Mouse (Mus musculus): ENCODE data around the gene Olfr372. TPM values are rescaled to one million over a fixed set of nuclear protein-coding genes. Genes with fewer than 3 reads are reported as not detected.

Gene Olfr372
- total RNA-seq, 2 experiments from 2014 or later, result not detected

DNA sequence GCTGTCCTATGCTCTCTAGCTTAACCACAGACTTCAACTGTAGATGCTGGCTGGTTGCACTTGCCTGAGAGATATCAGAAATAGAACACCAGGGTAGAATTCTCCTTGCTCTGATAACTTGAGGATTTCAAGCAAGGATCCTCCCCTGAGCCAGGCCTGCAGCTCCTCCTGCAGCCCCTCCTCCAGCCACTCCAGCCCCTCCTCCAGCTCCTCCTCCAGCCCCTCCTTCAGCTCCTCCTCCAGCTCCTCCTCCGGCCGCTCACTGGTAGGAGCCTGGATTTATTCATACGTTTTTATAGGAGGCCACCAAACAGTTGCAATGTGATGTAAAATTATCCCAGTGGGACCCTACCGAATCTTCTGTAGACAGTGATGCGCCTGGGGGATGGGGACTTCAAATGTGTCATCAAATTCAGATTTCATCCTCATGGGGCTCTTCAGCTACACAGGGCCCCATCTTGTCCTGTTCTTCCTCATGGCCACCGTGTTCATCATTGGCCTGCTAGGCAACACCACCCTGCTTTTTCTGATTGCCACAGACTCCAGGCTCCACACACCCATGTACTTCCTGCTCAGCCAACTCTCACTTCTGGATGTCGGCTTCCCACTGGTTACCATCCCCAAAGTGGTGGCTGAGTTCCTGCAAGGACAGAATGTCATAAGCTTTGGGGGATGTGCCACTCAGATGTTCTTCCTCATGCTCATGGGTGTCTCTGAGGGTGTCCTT, 58.5 kb downstream of the Olfr372 start:
- peak; percentile 56 to 59 for DNase-seq

DNA sequence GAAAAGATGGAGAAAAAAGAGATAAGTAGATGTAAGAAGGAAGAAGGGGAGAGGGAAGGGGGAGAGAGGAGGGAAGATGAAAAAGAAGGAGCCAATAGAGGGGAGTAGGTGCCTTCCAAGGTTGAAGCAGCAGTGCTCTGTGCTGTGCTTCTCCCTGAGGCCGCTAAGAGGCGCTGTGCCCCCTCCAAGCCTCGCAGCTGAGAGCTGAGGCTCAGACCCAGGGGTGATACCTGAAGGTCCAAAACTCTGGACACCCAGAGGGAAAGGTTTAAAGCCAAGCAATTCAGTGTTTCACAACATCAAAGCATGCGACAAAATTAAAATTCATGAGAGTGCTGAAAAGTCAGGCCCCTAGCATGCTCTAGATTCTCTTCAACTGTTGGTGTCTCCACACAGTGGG, 64.1 kb downstream of the Olfr372 start:
- no peak for DNase-seq

DNA sequence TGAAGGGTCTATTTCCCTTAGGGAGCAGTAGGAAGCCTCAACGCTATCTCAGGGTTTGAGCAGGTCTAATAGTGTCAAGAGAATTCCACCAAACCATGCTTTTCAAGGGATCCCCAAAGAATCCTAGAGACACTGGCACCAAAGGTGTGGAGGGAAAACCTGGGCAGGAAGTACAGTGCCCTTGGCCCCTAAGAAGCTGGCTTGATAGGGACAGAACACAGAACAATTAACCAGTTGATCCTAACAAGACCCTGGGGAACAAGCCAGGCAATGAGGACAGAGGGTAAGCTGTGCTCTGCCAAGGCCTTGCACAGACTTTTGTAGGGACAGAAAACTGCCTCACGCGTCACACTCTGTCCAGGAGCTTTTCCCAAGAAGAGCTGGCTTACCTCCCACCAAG, 65.7 kb downstream of the Olfr372 start, which contains the start of gene Olfr374:
Olfr374 (plus strand) TSS at position 301 of the 400 bp plus-strand sequence.
- no peak for DNase-seq

Other genes starting within 250 kb of the Olfr372 start
- 1 to 10 TPM; 4.8 to 6.9 TPM for gene Zfp709, start 159.2 kb upstream of the Olfr372 start, total RNA-seq (2021)
- 1 to 10 TPM; 5.7 to 6.5 TPM for gene Zfp882, start 132.6 kb upstream of the Olfr372 start, total RNA-seq (2021)
- gene Zfp617, start 132.6 kb upstream of the Olfr372 start, total RNA-seq (2021), result 10 to 100 TPM; 31.8 to 35.7 TPM
- gene Zfp961, start 90.2 kb upstream of the Olfr372 start, total RNA-seq (2021), result 10 to 100 TPM; 16.0 to 23.1 TPM
- gene Cyp4f18, start 31.6 kb upstream of the Olfr372 start, total RNA-seq (2021), result 1 to 10 TPM; 4.8 to 6.0 TPM
- gene Olfr373, start 42.0 kb downstream of the Olfr372 start, total RNA-seq (2021), result not detected
- not detected for gene Olfr374, start 65.8 kb downstream of the Olfr372 start, total RNA-seq (2021)
- 100 to 1,000 TPM; 198 to 284 TPM for gene Tpm4, start 93.8 kb downstream of the Olfr372 start, total RNA-seq (2021)
- 10 to 100 TPM; 56.8 to 67.0 TPM for gene Rab8a, start 120.0 kb downstream of the Olfr372 start, total RNA-seq (2021)
- not detected for gene Hsh2d, start 148.4 kb downstream of the Olfr372 start, total RNA-seq (2021)
- gene Cib3, start 171.6 kb downstream of the Olfr372 start, total RNA-seq (2021), result under 1 TPM in 1 of 2 experiments, not detected in 1; 0.72 TPM
- not detected for gene Gm11034, start 172.4 kb downstream of the Olfr372 start, total RNA-seq (2021)
- gene Fam32a, start 178.5 kb downstream of the Olfr372 start, total RNA-seq (2021), result 10 to 100 TPM; 46.9 to 61.4 TPM
- 10 to 100 TPM; 59.4 to 61.3 TPM for gene Ap1m1, start 198.8 kb downstream of the Olfr372 start, total RNA-seq (2021)